Mouse (Mus musculus) lung, embryonic 14.5 days (tissue): ENCODE results near the gene Hba-a1. TPM values are rescaled to one million over a fixed set of nuclear protein-coding genes. Genes with fewer than 3 reads are reported as not detected.

ENCODE experiments used
- ATAC-seq: fragments of 200-750 bp; cut with Nextera tagmentation; 2 replicates; pipeline ENCODE4 v1.8.0; 2017; ENCODE audit warnings: mild to moderate bottlenecking, moderate TSS enrichment, moderate library complexity; ENCODE audit not compliant: insufficient read depth
- DNase-seq: peaks from one replicate; pipeline ENCODE4 v3.0.0-alpha.2; 2015
- H3K27ac ChIP-seq: fragments of 300-500 bp; sonication (generic); 2 replicates; pipeline ENCODE4 v1.5.1; 2014; ENCODE audit warnings: low read depth, mild to moderate bottlenecking, moderate library complexity
- H3K27me3 ChIP-seq: fragments of 300-500 bp; sonication (generic); 2 replicates; pipeline ENCODE4 v1.6.1; 2014; ENCODE audit warnings: low read length, control low read depth; ENCODE audit not compliant: insufficient read depth
- H3K36me3 ChIP-seq: fragments of 300-500 bp; sonication (generic); 2 replicates; pipeline ENCODE4 v1.6.1; 2014; ENCODE audit warnings: control low read depth; ENCODE audit not compliant: insufficient read depth
- H3K4me1 ChIP-seq: fragments of 300-500 bp; sonication (generic); 2 replicates; pipeline ENCODE4 v1.6.1; 2014; ENCODE audit warnings: antibody characterized with exemption, control low read depth; ENCODE audit not compliant: insufficient read depth
- H3K4me2 ChIP-seq: fragments of 300-500 bp; sonication (generic); 2 replicates; pipeline ENCODE4 v1.6.1; 2014; ENCODE audit warnings: mild to moderate bottlenecking
- H3K4me3 ChIP-seq: fragments of 300-500 bp; sonication (generic); 2 replicates; pipeline ENCODE4 v1.5.1; 2014; ENCODE audit warnings: low read depth, low read length
- H3K9ac ChIP-seq: fragments of 300-500 bp; sonication (generic); 2 replicates; pipeline ENCODE4 v1.6.1; 2014
- H3K9me3 ChIP-seq: fragments of 300-500 bp; sonication (generic); 2 replicates; pipeline ENCODE4 v1.6.1; 2016; ENCODE audit warnings: low read depth, low read length, control low read depth
- CTCF ChIP-seq: IDR thresholded peaks from 2 replicates; pipeline ENCODE4 v1.5.1; 2016; ENCODE audit warnings: antibody characterized with exemption, low read depth
- WGBS: fragments of 180-500 bp; shearing (Covaris S2); extraction: QIAGEN DNeasy Blood & Tissue Kit; methylation state at CpG from one replicate; pipeline ENCODE4 v1.1.7; 2014; 5-methylcytosine and 5-hydroxymethylcytosine counted together
- polyA plus RNA-seq: library from polyadenylated mRNA; unstranded; fragments of >200 nt; fragmentation: Nextera tagmentation; extraction: Ambion mirVana; gene quantifications from 2 replicates; pipeline ENCODE4 v1.2.1, GENCODE M21; 2014

The Hba-a1 gene
- polyA plus RNA-seq, 1 experiment from 2014 or later, result 4,689 TPM

GRCm38 (mm10) chr11:32265117-32265738 is 18.1 kb upstream of the Hba-a1 start:
- H3K4me2 ChIP-seq, result no peak overlapping the region
- ATAC-seq, result no peak
- no peak overlapping the region for H3K4me3 ChIP-seq
- H3K4me1 ChIP-seq, result no peaks in the 10 kb centered on the region
- H3K9ac ChIP-seq, result no peak overlapping the region
- H3K36me3 ChIP-seq, result peaks cover 21% of the 10 kb centered on the region
- H3K9me3 ChIP-seq, result no peaks in the 10 kb centered on the region
- no peak for TF ChIP-seq CTCF
- no peak overlapping the region; the same call in 1 of the 2 replicates for H3K27ac ChIP-seq
- H3K27me3 ChIP-seq, result no peaks in the 10 kb centered on the region
- DNase-seq, result no peak
- WGBS, result 89% methylated on average over 3 of the region's 3 CpGs

GRCm38 (mm10) chr11:32266194-32266593 is 17.1 kb upstream of the Hba-a1 start:
- Histone ChIP-seq H3K4me1 (no peaks in the 10 kb centered on the region), H3K27me3 (no peaks in the 10 kb centered on the region), H3K4me3 (no peak overlapping the region), H3K27ac (peak overlapping the region; percentile 47; the same call in 1 of the 2 replicates), H3K4me2 (peak overlapping the region; percentile 21; the same call in 1 of the 2 replicates), H3K36me3 (peaks cover 12% of the 10 kb centered on the region; the same call in 1 of the 2 replicates), H3K9ac (0 out of 2 replicates have a peak overlapping the region, but pooled peaks have one; percentile 14), H3K9me3 (no peaks in the 10 kb centered on the region)
- ATAC-seq (no peak), DNase-seq (no peak)
- no peak for TF ChIP-seq CTCF
- 89% methylated on average over 6 of the region's 6 CpGs for WGBS

GRCm38 (mm10) chr11:32266776-32267175 is 16.5 kb upstream of the Hba-a1 start:
- peak overlapping the region; percentile 76 for H3K4me2 ChIP-seq
- 18% methylated on average over 6 of the region's 6 CpGs for WGBS
- ATAC-seq (no peak), DNase-seq (peak; percentile 31)
- peaks cover 8% of the 10 kb centered on the region; the same call in 1 of the 2 replicates for H3K36me3 ChIP-seq
- H3K27me3 ChIP-seq, result no peaks in the 10 kb centered on the region
- H3K4me1 ChIP-seq, result no peaks in the 10 kb centered on the region
- H3K4me3 ChIP-seq, result peak overlapping the region; percentile 86
- peak overlapping the region; percentile 95 for H3K9ac ChIP-seq
- H3K27ac ChIP-seq, result peak overlapping the region; percentile 97
- no peaks in the 10 kb centered on the region for H3K9me3 ChIP-seq
- TF ChIP-seq CTCF, result no peak

GRCm38 (mm10) chr11:32267188-32267884 is 16.0 kb upstream of the Hba-a1 start, which contains the start of gene Nprl3:
TSS of gene Nprl3 (minus strand) at chr11:32267707.
- DNase-seq (peak; percentile 99), ATAC-seq (peak; percentile 99)
- TF ChIP-seq CTCF, result no peak
- H3K27me3 ChIP-seq, result no peaks in the 10 kb centered on the region
- no peaks in the 10 kb centered on the region for H3K9me3 ChIP-seq
- peak within 1 kb of the TSS; percentile 95 for H3K9ac ChIP-seq
- H3K27ac ChIP-seq, result peak within 1 kb of the TSS; percentile 97
- peak within 1 kb of the TSS; percentile 76 for H3K4me2 ChIP-seq
- H3K4me1 ChIP-seq, result no peaks in the 10 kb centered on the region
- H3K36me3 ChIP-seq, result 0 out of 2 replicates have a peak, but pooled peaks cover 3% of the 10 kb centered on the region
- peak within 1 kb of the TSS; percentile 86 for H3K4me3 ChIP-seq
- under 1% methylated on average over 54 of the region's 54 CpGs for WGBS

DNA sequence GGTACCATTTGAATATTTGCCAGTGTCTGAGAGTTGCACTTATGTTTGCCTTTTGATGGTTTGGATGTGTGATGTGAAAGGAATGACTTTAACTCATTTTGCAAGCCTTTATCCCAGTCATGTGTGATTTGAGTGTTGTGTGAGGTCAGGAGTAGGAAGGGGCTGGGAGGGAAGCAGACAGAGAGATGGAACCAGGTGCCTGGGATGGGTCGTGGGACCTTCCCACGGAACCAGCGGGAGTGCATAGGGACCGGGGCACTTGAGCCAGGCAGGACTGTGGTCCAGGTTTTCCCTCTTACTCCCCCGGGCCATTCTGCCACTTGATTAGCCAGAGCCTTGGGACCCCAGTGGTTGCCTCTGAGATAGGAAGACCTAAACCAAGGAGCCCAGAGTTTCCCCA is 15.3 kb upstream of the Hba-a1 start:
- peak overlapping the region; percentile 95 for H3K9ac ChIP-seq
- no peaks in the 10 kb centered on the region for H3K9me3 ChIP-seq
- H3K36me3 ChIP-seq, result 0 out of 2 replicates have a peak, but pooled peaks cover 1% of the 10 kb centered on the region
- peak overlapping the region; percentile 76 for H3K4me2 ChIP-seq
- H3K27ac ChIP-seq, result peak overlapping the region; percentile 97
- TF ChIP-seq CTCF, result no peak
- H3K27me3 ChIP-seq, result no peaks in the 10 kb centered on the region
- peak overlapping the region; percentile 86 for H3K4me3 ChIP-seq
- peak; percentile 42; the same call in 1 of the 2 replicates for ATAC-seq
- DNase-seq, result peak; percentile 19
- H3K4me1 ChIP-seq, result no peaks in the 10 kb centered on the region
- WGBS, result 24% methylated on average over 5 of the region's 5 CpGs

- Histone ChIP-seq H3K9me3 (no peaks in the 10 kb centered on the region), H3K27ac (no peak overlapping the region; the same call in 1 of the 2 replicates), H3K4me1 (no peaks in the 10 kb centered on the region), H3K9ac (no peak overlapping the region), H3K36me3 (no peaks in the 10 kb centered on the region), H3K4me2 (no peak overlapping the region), H3K4me3 (no peak overlapping the region), H3K27me3 (no peaks in the 10 kb centered on the region)
- 76% methylated on average over 5 of the region's 5 CpGs for WGBS
- no peak for TF ChIP-seq CTCF
- no peak for ATAC-seq
- no peak for DNase-seq
Observed at GRCm38 (mm10) chr11:32268952-32269351, 14.4 kb upstream of the Hba-a1 start.

DNA sequence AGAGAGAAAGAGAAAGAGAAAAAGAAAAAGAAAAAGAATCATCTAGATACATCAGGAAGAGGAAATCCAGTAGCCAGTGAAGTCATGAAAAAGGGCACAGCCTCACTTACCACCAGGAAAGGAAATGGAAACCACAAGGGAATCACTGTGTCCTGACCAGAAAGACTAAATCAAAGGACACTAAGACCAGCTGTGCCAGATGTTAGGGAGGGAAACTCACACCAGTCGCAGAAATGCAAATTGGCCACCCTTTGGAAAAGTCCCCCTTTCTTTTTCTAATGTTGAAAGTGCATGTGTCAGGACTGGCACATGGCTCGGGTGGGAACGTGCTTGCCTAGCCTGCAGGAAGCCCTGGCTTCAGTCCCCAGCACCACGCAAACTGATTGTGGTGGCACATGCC is 12.1 kb upstream of the Hba-a1 start:
- Histone ChIP-seq H3K4me2 (no peak overlapping the region), H3K4me3 (no peak overlapping the region), H3K9me3 (no peaks in the 10 kb centered on the region), H3K27me3 (no peaks in the 10 kb centered on the region), H3K4me1 (no peaks in the 10 kb centered on the region), H3K36me3 (no peaks in the 10 kb centered on the region), H3K27ac (no peak overlapping the region), H3K9ac (no peak overlapping the region)
- no peak for ATAC-seq
- no peak for DNase-seq
- TF ChIP-seq CTCF, result no peak
- 35% methylated on average over 4 of the region's 4 CpGs for WGBS
